ENCODE assay signal across 38 mouse cellular contexts in genomic region chr4:43833752-43834151, GRCm38 (mm10). TPM values are rescaled to one million over a fixed set of nuclear protein-coding genes. Genes with fewer than 3 reads are reported as not detected.
"Had no signal": no experiment of that assay in that cellular context is flagged by ENCODE, and none has a peak within 500 bp of the region (broad histone marks: within the 10 kb centered on the region; RNA-seq: fewer than 3 reads in every experiment).

No protein-coding gene starts in this region.

- H3K4me1 ChIP-seq: heart, embryonic 15.5 days; hindbrain, embryonic 13.5 days; hindbrain, embryonic 15.5 days; limb, embryonic 12.5 days; liver, embryonic 13.5 days had no signal

- H3K9ac ChIP-seq: heart, embryonic 13.5 days; heart, embryonic 15.5 days; hindbrain, embryonic 13.5 days; hindbrain, embryonic 15.5 days; limb, embryonic 12.5 days; liver, embryonic 13.5 days had no signal

- H3K27ac ChIP-seq: gastrocnemius, adult 2 months; heart, embryonic 13.5 days; heart, embryonic 15.5 days; hindbrain, embryonic 13.5 days; hindbrain, embryonic 15.5 days; hindbrain, postnatal 0 days; layer of hippocampus, adult 2 months; left cerebral cortex, adult 2 months; limb, embryonic 10.5 days; limb, embryonic 12.5 days; liver, embryonic 13.5 days had no signal

- DNase-seq: gastrocnemius, adult 2 months; gastrocnemius, postnatal 10 days; gastrocnemius, postnatal 25 days; heart, adult 18-20 months; heart, postnatal 14 days; heart, postnatal 36 days; kidney, adult 11 months; kidney, adult 8-10 months; kidney, postnatal 10 days; kidney, postnatal 25 days; kidney, postnatal 4 days; liver; liver, embryonic 13.5 days had no signal

- H3K9me3 ChIP-seq: heart, embryonic 13.5 days; heart, embryonic 15.5 days; hindbrain, embryonic 13.5 days; hindbrain, embryonic 15.5 days; limb, embryonic 10.5 days; limb, embryonic 12.5 days; liver, embryonic 13.5 days had no signal

- H3K36me3 ChIP-seq: heart, embryonic 13.5 days; heart, embryonic 15.5 days; hindbrain, embryonic 13.5 days; hindbrain, embryonic 15.5 days; limb, embryonic 10.5 days; limb, embryonic 12.5 days; liver, embryonic 13.5 days had no signal

- H3K4me3 ChIP-seq: gastrocnemius, adult 2 months; heart, embryonic 13.5 days; heart, embryonic 15.5 days; hindbrain, embryonic 13.5 days; hindbrain, embryonic 15.5 days; layer of hippocampus, adult 2 months; left cerebral cortex, adult 2 months; limb, embryonic 10.5 days; limb, embryonic 12.5 days; liver, embryonic 13.5 days had no signal

- H3K27me3 ChIP-seq: heart, embryonic 13.5 days; heart, embryonic 15.5 days; hindbrain, embryonic 13.5 days; hindbrain, embryonic 15.5 days; limb, embryonic 12.5 days; liver, embryonic 13.5 days had no signal

RNA-seq across cellular contexts. Expression of gene Olfr157, which starts 6.2 kb away (rescaled TPM):
- total RNA-seq: gastrocnemius, adult 2 months; gastrocnemius, postnatal 10 days; gastrocnemius, postnatal 25 days; heart, adult 18-20 months; heart, adult 8-10 months; heart, postnatal 14 days; heart, postnatal 36 days; hematopoietic stem cell, adult 5-6 weeks; hindbrain, postnatal 0 days; layer of hippocampus, adult 2 months; layer of hippocampus, postnatal 10 days; layer of hippocampus, postnatal 25 days; left cerebral cortex, adult 2 months; left cerebral cortex, postnatal 14 days; left cerebral cortex, postnatal 36 days had no signal
- polyA plus RNA-seq: gonadal fat pad, adult 2 months; heart, embryonic 13.5 days; heart, embryonic 15.5 days; heart, postnatal 0 days; hindbrain, embryonic 13.5 days; hindbrain, embryonic 15.5 days; hindbrain, postnatal 0 days; intestine, embryonic 14.5 days; intestine, embryonic 16.5 days; kidney, embryonic 14.5 days; kidney, embryonic 16.5 days; limb, embryonic 10.5 days; limb, embryonic 12.5 days; liver, embryonic 11.5 days; liver, embryonic 13.5 days had no signal

RNA-seq across cellular contexts. Expression of gene Olfr156, which starts 10.1 kb away (rescaled TPM):
- total RNA-seq: gastrocnemius, adult 2 months; gastrocnemius, postnatal 10 days; gastrocnemius, postnatal 25 days; heart, adult 18-20 months; heart, adult 8-10 months; heart, postnatal 14 days; heart, postnatal 36 days; hematopoietic stem cell, adult 5-6 weeks; hindbrain, postnatal 0 days; layer of hippocampus, adult 2 months; layer of hippocampus, postnatal 10 days; layer of hippocampus, postnatal 25 days; left cerebral cortex, adult 2 months; left cerebral cortex, postnatal 14 days; left cerebral cortex, postnatal 36 days had no signal
- polyA plus RNA-seq: gonadal fat pad, adult 2 months; heart, embryonic 11.5 days; heart, embryonic 13.5 days; heart, embryonic 15.5 days; heart, postnatal 0 days; hindbrain, embryonic 11.5 days; hindbrain, embryonic 13.5 days; hindbrain, embryonic 15.5 days; hindbrain, postnatal 0 days; intestine, embryonic 14.5 days; intestine, embryonic 16.5 days; kidney, embryonic 14.5 days; kidney, embryonic 16.5 days; limb, embryonic 10.5 days; limb, embryonic 12.5 days; liver, embryonic 11.5 days; liver, embryonic 13.5 days had no signal

RNA-seq across cellular contexts. Expression of gene Olfr155, which starts 17.6 kb away (rescaled TPM):
- total RNA-seq: gastrocnemius, adult 2 months; gastrocnemius, postnatal 10 days; gastrocnemius, postnatal 25 days; heart, adult 18-20 months; heart, adult 8-10 months; heart, postnatal 14 days; heart, postnatal 36 days; hematopoietic stem cell, adult 5-6 weeks; hindbrain, postnatal 0 days; layer of hippocampus, adult 2 months; layer of hippocampus, postnatal 10 days; layer of hippocampus, postnatal 25 days; left cerebral cortex, adult 2 months; left cerebral cortex, postnatal 14 days; left cerebral cortex, postnatal 36 days had no signal
- polyA plus RNA-seq: gonadal fat pad, adult 2 months; heart, embryonic 11.5 days; heart, embryonic 13.5 days; heart, embryonic 15.5 days; heart, postnatal 0 days; hindbrain, embryonic 11.5 days; hindbrain, embryonic 13.5 days; hindbrain, embryonic 15.5 days; hindbrain, postnatal 0 days; intestine, embryonic 14.5 days; intestine, embryonic 16.5 days; kidney, embryonic 14.5 days; kidney, embryonic 16.5 days; limb, embryonic 10.5 days; limb, embryonic 12.5 days; limb, embryonic 14.5 days; liver, embryonic 11.5 days; liver, embryonic 13.5 days had no signal
